Mouse (Mus musculus): ENCODE measurements around the gene 1700024G13Rik. TPM values are rescaled to one million over a fixed set of nuclear protein-coding genes. Genes with fewer than 3 reads are reported as not detected.
"Not testable (repeated sequence)": the region's sequence is repeated elsewhere in the genome, so short reads cannot be mapped to it uniquely, and the experiment has no call there.

Gene 1700024G13Rik
- polyA plus RNA-seq, 1 experiment from 2014 or later, result 0.84 TPM

DNA sequence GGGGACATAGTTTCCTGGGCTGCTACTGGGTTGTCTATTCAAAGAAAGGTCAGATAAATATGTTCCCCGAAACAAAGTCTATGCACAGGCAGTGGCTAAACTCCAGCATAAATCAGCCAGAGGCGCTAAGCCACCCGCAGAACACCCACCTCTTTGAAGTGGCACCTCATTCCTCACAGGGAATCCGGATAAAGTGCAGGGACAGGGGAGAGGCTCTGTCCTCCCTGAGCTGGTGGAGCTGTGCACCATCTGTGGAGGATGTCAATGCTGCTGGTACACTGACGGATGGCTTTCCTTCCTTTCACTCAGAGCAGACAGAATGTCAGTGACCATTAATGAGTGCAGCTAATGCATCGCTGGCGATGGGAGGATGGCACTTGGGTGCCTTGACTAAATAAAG lies 7.1 kb downstream of the 1700024G13Rik start:
- WGBS, result 32% methylated on average over 7 of the region's 7 CpGs
- Histone ChIP-seq H3K36me3 (ENCODE audit: control insufficient read depth, insufficient read depth, low read length) (no peaks in the 10 kb centered on the region), H3K9me3 (replicated peaks; ENCODE audit: control insufficient read depth, low read length) (no peaks in the 10 kb centered on the region), H3K4me1 (ENCODE audit: control insufficient read depth, insufficient read depth, low read length) (peaks cover 3% of the 10 kb centered on the region; the same call in 1 of the 2 replicates), H3K4me2 (ENCODE audit: low read length) (no peak overlapping the region), H3K27ac (ENCODE audit: low read depth, low read length) (no peak overlapping the region), H3K9ac (ENCODE audit: low read length) (no peak overlapping the region), H3K4me3 (ENCODE audit: low read depth, low read length) (no peak overlapping the region), H3K27me3 (replicated peaks; ENCODE audit: control insufficient read depth, insufficient read depth, low read length) (peaks cover 8% of the 10 kb centered on the region)
- peak; percentile 23 for DNase-seq (ENCODE audit: low spot score)
- no peak for ATAC-seq

DNA sequence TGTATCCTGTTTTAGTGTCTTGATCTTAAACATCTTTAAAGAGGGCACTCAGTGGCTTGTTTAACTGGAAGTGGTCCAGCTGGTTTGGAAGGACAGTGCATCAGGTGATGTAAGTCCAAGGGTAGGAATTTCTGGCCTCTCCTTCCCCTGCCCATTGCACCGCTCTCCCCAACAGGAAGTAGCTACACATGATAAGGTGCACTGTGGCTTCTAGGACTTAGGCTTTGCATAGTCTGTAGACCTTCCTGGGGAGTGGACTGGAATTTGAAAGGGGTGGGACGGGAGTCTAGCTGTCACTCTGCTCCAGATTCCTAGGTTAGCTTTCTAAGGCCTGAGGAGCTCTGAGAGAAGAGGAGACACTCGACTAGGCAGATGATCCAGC lies 8.1 kb downstream of the 1700024G13Rik start:
- 12% methylated on average over 3 of the region's 3 CpGs for WGBS
- Histone ChIP-seq H3K9ac (ENCODE audit: low read length) (no peak overlapping the region), H3K36me3 (ENCODE audit: control insufficient read depth, insufficient read depth, low read length) (no peaks in the 10 kb centered on the region), H3K27ac (ENCODE audit: low read depth, low read length) (no peak overlapping the region), H3K27me3 (replicated peaks; ENCODE audit: control insufficient read depth, insufficient read depth, low read length) (peaks cover 8% of the 10 kb centered on the region), H3K9me3 (replicated peaks; ENCODE audit: control insufficient read depth, low read length) (no peaks in the 10 kb centered on the region), H3K4me3 (ENCODE audit: low read depth, low read length) (no peak overlapping the region), H3K4me2 (ENCODE audit: low read length) (no peak overlapping the region), H3K4me1 (ENCODE audit: control insufficient read depth, insufficient read depth, low read length) (peaks cover 3% of the 10 kb centered on the region; the same call in 1 of the 2 replicates)
- DNase-seq (ENCODE audit: low spot score) (no peak), ATAC-seq (no peak)

DNA sequence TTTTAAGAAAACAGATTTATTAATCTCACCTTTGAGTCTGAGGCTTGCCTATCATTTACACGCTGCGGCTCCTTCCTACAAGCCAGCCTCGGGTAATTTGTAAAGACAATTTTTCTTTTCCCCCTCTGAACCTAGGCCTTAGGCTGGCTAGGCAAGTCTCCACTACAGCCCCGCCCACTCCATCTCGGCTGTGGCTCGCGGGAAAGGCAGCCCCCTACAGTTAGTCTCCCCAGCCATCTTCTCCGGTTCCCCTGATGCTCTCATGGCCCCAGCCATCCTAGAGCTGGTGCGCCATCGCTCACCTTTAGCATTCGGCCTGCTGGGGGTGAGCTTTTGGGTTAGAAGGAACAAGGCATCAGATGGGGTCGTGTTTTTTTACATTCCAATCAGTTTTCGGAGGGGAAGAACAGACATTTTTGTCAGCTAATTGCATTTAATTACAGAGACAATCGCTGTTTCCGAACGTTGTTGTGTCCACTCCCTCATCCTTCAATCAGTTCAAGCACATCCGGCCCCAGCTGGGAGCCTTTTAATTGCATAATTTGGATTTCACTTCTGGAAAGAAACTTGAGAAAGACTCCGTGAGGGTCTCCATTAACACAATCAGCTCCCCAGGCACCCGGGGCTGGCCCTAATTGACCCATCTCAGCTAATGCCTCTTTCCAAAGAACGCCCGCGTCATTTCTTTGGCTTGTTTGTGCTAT lies 8.6 kb downstream of the 1700024G13Rik start:
- peak overlapping the region; percentile 39 for H3K4me2 ChIP-seq (ENCODE audit: low read length)
- peaks cover 3% of the 10 kb centered on the region; the same call in 1 of the 2 replicates for H3K4me1 ChIP-seq (ENCODE audit: control insufficient read depth, insufficient read depth, low read length)
- H3K9me3 ChIP-seq (replicated peaks; ENCODE audit: control insufficient read depth, low read length), result no peaks in the 10 kb centered on the region
- DNase-seq (ENCODE audit: low spot score), result peak; percentile 46
- no peak overlapping the region for H3K27ac ChIP-seq (ENCODE audit: low read depth, low read length)
- no peaks in the 10 kb centered on the region for H3K36me3 ChIP-seq (ENCODE audit: control insufficient read depth, insufficient read depth, low read length)
- H3K27me3 ChIP-seq (replicated peaks; ENCODE audit: control insufficient read depth, insufficient read depth, low read length), result peaks cover 8% of the 10 kb centered on the region
- WGBS, result 3% methylated on average over 22 of the region's 22 CpGs
- peak; percentile 54; the same call in 1 of the 2 replicates for ATAC-seq
- H3K9ac ChIP-seq (ENCODE audit: low read length), result no peak overlapping the region
- H3K4me3 ChIP-seq (ENCODE audit: low read depth, low read length), result no peak overlapping the region

DNA sequence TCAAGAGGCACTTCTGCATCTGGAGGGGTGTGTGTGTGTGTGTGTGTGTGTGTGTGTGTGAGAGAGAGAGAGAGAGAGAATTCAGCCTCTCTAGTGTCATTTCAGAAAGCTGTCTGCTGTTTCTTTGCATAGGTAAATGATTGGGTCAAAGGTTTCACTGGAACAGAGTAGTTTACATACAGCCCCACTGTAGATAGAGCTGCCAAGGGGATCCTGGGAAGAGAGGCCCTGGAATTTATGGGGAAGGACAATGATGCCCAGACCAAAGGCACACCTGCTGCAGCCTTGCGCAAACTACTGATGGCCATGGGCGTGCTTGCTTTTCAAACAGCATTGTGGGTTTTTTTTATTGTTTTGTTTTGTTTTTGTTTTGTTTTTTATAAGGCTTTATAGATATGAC lies 15.7 kb downstream of the 1700024G13Rik start:
- H3K4me2 ChIP-seq (ENCODE audit: low read length), result no peak overlapping the region
- no peak overlapping the region for H3K4me3 ChIP-seq (ENCODE audit: low read depth, low read length)
- 86% methylated on average over 2 of the region's 2 CpGs for WGBS
- H3K9ac ChIP-seq (ENCODE audit: low read length), result no peak overlapping the region
- H3K9me3 ChIP-seq (replicated peaks; ENCODE audit: control insufficient read depth, low read length), result no peaks in the 10 kb centered on the region
- H3K27me3 ChIP-seq (replicated peaks; ENCODE audit: control insufficient read depth, insufficient read depth, low read length), result no peaks in the 10 kb centered on the region
- no peak for ATAC-seq
- no peaks in the 10 kb centered on the region for H3K4me1 ChIP-seq (ENCODE audit: control insufficient read depth, insufficient read depth, low read length)
- DNase-seq (ENCODE audit: low spot score), result no peak
- H3K27ac ChIP-seq (ENCODE audit: low read depth, low read length), result no peak overlapping the region
- no peaks in the 10 kb centered on the region for H3K36me3 ChIP-seq (ENCODE audit: control insufficient read depth, insufficient read depth, low read length)

DNA sequence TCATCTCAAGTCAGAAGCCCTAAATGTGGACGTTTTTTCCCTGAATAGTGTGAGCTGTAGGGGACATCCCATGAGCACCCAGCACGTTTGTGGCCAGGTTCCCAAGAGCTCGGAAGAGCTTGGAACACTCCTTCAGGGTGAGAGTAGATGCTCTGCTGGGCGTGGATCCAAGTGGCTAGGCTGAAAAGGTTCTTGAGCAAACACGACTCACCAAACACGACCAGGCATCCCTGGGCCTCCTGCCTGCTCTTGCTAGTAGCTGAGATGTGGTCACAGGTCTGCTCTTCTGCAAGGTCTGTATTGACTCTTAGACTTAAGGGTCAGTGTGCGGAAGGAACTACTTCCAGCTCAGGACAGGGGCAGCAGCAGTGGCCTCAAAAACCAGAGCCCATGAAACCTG lies 18.4 kb downstream of the 1700024G13Rik start:
- Histone ChIP-seq H3K9ac (ENCODE audit: low read length) (no peak overlapping the region), H3K27me3 (replicated peaks; ENCODE audit: control insufficient read depth, insufficient read depth, low read length) (no peaks in the 10 kb centered on the region), H3K36me3 (ENCODE audit: control insufficient read depth, insufficient read depth, low read length) (no peaks in the 10 kb centered on the region), H3K9me3 (replicated peaks; ENCODE audit: control insufficient read depth, low read length) (no peaks in the 10 kb centered on the region), H3K4me2 (ENCODE audit: low read length) (no peak overlapping the region), H3K4me3 (ENCODE audit: low read depth, low read length) (no peak overlapping the region), H3K27ac (ENCODE audit: low read depth, low read length) (no peak overlapping the region), H3K4me1 (ENCODE audit: control insufficient read depth, insufficient read depth, low read length) (no peaks in the 10 kb centered on the region)
- DNase-seq (ENCODE audit: low spot score) (no peak), ATAC-seq (no peak)
- 70% methylated on average over 7 of the region's 7 CpGs for WGBS

DNA sequence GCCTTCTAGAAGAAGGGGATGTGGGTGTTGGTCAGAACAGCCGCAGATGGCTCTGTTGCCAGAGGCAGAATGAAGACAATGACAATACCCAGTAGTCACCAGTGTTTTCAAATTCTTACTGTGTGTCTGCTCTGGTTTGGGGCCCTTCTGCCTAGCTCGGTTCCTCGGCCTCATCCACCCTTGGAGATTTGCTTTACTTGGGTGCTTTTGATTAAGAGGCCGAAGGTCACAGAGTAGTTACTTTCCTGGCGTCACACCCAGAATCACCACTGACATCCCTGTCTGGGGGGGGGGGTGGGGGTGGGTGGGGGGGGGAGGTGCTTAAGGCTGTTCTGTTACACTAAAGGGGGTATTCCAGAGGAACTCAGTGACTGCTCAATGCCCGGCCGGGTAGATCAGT lies 23.8 kb downstream of the 1700024G13Rik start:
- no peak overlapping the region for H3K9ac ChIP-seq (ENCODE audit: low read length)
- no peaks in the 10 kb centered on the region for H3K27me3 ChIP-seq (replicated peaks; ENCODE audit: control insufficient read depth, insufficient read depth, low read length)
- H3K4me3 ChIP-seq (ENCODE audit: low read depth, low read length), result no peak overlapping the region
- 66% methylated on average over 7 of the region's 7 CpGs for WGBS
- ATAC-seq (no peak), DNase-seq (ENCODE audit: low spot score) (no peak)
- H3K4me1 ChIP-seq (ENCODE audit: control insufficient read depth, insufficient read depth, low read length), result no peaks in the 10 kb centered on the region
- no peaks in the 10 kb centered on the region for H3K36me3 ChIP-seq (ENCODE audit: control insufficient read depth, insufficient read depth, low read length)
- no peak overlapping the region for H3K27ac ChIP-seq (ENCODE audit: low read depth, low read length)
- no peak overlapping the region for H3K4me2 ChIP-seq (ENCODE audit: low read length)
- H3K9me3 ChIP-seq (replicated peaks; ENCODE audit: control insufficient read depth, low read length), result no peaks in the 10 kb centered on the region

DNA sequence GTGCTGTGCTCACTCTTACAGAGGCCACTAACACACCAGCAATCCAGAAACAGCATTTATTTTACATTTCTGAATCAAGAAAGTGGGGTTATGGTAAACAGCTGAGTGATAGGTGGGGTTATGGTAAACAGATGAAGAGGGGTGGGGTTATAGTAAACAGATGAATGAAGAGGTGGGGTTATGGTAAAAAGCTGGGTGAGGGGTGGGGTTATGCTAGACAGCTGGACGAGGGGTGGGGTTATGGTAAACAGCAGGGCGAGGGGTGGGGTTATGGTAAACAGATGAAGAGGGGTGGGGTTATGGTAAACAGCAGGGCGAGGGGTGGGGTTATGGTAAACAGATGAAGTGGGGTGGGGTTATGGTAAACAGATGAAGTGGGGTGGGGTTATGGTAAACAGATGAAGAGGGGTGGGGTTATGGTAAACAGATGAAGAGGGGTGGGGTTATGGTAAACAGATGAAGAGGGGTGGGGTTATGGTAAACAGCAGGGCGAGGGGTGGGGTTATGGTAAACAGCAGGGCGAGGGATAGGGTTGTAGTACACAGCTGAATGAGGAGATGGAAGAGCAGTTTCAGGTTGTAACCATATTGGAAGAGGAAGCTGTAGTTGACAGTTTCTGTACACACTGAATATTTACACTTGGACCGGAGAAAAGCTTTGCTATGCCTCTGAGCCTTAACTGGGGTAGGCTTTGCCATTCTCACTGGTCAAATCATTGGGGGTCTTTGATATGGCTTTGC lies 36.8 kb downstream of the 1700024G13Rik start:
- 25% methylated on average over 6 of the region's 6 CpGs for WGBS

DNA sequence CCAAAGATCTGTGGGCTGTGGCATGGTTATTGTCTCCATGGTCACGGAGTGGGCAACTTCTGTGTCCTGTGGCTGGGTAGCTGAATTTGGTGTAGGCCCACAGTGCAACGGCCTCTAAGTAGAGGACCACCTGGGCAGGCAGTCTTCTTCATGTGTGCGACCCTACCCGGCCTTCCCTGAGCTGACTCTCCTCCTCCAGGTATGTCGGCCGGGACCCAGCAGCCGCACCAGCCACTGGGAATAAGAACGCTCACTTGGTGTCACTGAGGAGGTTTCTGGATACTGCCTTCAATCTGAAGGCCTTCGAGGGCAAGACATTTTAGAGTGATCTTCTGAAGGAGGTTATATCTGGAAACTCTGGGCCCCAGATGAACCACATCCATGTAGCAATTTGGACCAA lies 40.9 kb downstream of the 1700024G13Rik start:
- WGBS, result 96% methylated on average over 9 of the region's 9 CpGs
- no peak for ATAC-seq
- no peak overlapping the region for H3K27ac ChIP-seq (ENCODE audit: low read depth, low read length)
- no peak for DNase-seq (ENCODE audit: low spot score)
- no peaks in the 10 kb centered on the region for H3K27me3 ChIP-seq (replicated peaks; ENCODE audit: control insufficient read depth, insufficient read depth, low read length)
- H3K9me3 ChIP-seq (replicated peaks; ENCODE audit: control insufficient read depth, low read length), result no peaks in the 10 kb centered on the region
- peaks cover 25% of the 10 kb centered on the region for H3K36me3 ChIP-seq (ENCODE audit: control insufficient read depth, insufficient read depth, low read length)
- H3K4me3 ChIP-seq (ENCODE audit: low read depth, low read length), result no peak overlapping the region
- H3K4me1 ChIP-seq (ENCODE audit: control insufficient read depth, insufficient read depth, low read length), result no peaks in the 10 kb centered on the region
- H3K4me2 ChIP-seq (ENCODE audit: low read length), result no peak overlapping the region
- no peak overlapping the region for H3K9ac ChIP-seq (ENCODE audit: low read length)

More for the DNA sequence above, 36.8 kb downstream of the 1700024G13Rik start:
- H3K9me3 ChIP-seq (replicated peaks; ENCODE audit: control insufficient read depth, low read length); DNase-seq (ENCODE audit: low spot score); H3K9ac ChIP-seq (ENCODE audit: low read length); H3K4me3 ChIP-seq (ENCODE audit: low read depth, low read length); H3K27me3 ChIP-seq (replicated peaks; ENCODE audit: control insufficient read depth, insufficient read depth, low read length); H3K4me1 ChIP-seq (ENCODE audit: control insufficient read depth, insufficient read depth, low read length); ATAC-seq; H3K4me2 ChIP-seq (ENCODE audit: low read length); H3K27ac ChIP-seq (ENCODE audit: low read depth, low read length): not testable (repeated sequence)
- H3K36me3 ChIP-seq (ENCODE audit: control insufficient read depth, insufficient read depth, low read length), result peaks cover 14% of the 10 kb centered on the region; the same call in 1 of the 2 replicates

DNA sequence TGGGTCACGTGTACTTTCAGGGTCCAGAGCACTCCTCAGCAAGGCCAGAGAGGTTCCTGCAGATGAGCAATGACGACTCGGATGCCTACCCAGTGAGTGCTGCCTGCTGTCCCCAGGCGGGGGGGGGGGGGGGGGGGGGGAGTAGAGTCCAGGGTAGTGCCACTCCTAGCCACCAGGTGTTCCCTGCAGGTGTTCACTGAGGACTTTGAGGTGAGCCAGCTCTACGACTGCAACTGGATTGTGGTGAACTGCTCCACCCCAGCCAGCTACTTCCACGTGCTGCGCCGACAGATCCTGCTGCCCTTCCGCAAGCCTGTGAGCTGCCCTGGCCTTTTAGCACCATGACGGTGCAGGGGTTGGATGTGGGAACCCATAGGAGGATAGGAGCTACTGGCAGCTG lies 43.5 kb downstream of the 1700024G13Rik start:
- Histone ChIP-seq H3K27me3 (replicated peaks; ENCODE audit: control insufficient read depth, insufficient read depth, low read length) (no peaks in the 10 kb centered on the region), H3K9ac (ENCODE audit: low read length) (no peak overlapping the region), H3K36me3 (ENCODE audit: control insufficient read depth, insufficient read depth, low read length) (peaks cover 47% of the 10 kb centered on the region), H3K4me1 (ENCODE audit: control insufficient read depth, insufficient read depth, low read length) (no peaks in the 10 kb centered on the region), H3K9me3 (replicated peaks; ENCODE audit: control insufficient read depth, low read length) (no peaks in the 10 kb centered on the region), H3K4me2 (ENCODE audit: low read length) (no peak overlapping the region), H3K27ac (ENCODE audit: low read depth, low read length) (no peak overlapping the region), H3K4me3 (ENCODE audit: low read depth, low read length) (no peak overlapping the region)
- WGBS, result 85% methylated on average over 9 of the region's 10 CpGs
- DNase-seq (ENCODE audit: low spot score), result no peak
- no peak for ATAC-seq

All from forebrain, embryonic 14.5 days (tissue).